Mouse (Mus musculus): ENCODE results near the gene Slx4.

- TF ChIP-seq POLR2A (IDR thresholded peaks at IDR 0.05; ENCODE audit: low read depth, low read length) (no peak), CTCF (IDR thresholded peaks at IDR 0.05; ENCODE audit: extremely low read depth, insufficient read length, insufficient replicate concordance, low read depth, low read length) (no peak)
Measured at GRCm38 (mm10) chr16:4052601-4053000, 49.0 kb upstream of the Slx4 start.
